Comparison of ENCODE assay signal across 14 mouse cellular contexts in the genomic region with DNA sequence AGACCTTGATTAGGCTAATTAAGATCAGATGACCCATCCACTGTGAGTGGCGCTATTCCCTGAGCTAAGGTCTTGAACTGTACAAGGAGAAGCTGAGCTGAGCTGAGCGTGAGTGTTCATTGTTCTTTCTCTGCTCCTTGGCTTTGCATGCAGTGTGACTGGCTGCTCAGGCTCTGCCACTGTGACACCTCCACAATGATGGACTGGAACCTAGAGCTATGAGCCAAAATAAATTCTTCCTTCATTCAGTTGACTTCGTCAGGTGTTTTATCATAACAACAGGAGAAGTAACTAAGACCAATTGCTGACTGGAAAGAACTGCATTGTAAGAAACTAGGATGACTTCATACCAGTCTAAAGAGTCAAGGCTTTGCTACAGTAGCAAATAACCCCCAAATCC.
"Had no signal": no experiment of that assay in that cellular context is flagged by ENCODE, and none has a peak within 500 bp of the region (broad histone marks: within the 10 kb centered on the region; RNA-seq: fewer than 3 reads in every experiment).

No protein-coding gene starts in this region.

- DNase-seq: heart, postnatal 10 days; heart, postnatal 14 days; heart, postnatal 36 days; kidney, adult 11 months; kidney, adult 18-20 months; kidney, adult 2 months; kidney, adult 8-10 months; kidney, adult 9 months; kidney, postnatal 10 days; kidney, postnatal 14 days; kidney, postnatal 25 days; kidney, postnatal 36 days; layer of hippocampus, adult 9-11 months; layer of hippocampus, postnatal 36 days had no signal
